In genomic region chr17:32283341-32283740, GRCm38 (mm10) we compare ENCODE assay signal across 8 mouse cellular contexts. TPM values are rescaled to one million over a fixed set of nuclear protein-coding genes. Genes with fewer than 3 reads are reported as not detected.
DNase-seq lines count a peak whose midpoint lies in the region; ATAC-seq and TF ChIP-seq lines count a peak whose summit lies in the region.

No protein-coding gene starts in this region.

- 10% methylated on average over 7 of the region's 7 CpGs for WGBS in forebrain, embryonic 13.5 days
- 7% methylated on average over 7 of the region's 7 CpGs for WGBS in hindbrain, postnatal 0 days
- WGBS in liver, embryonic 12.5 days (ENCODE audit: insufficient replicate concordance): 6% methylated on average over 7 of the region's 7 CpGs

- H3K36me3 ChIP-seq in G1E (replicated peaks): peaks cover 18% of the 10 kb centered on the region
- H3K36me3 ChIP-seq in forebrain, embryonic 13.5 days (ENCODE audit: poor library complexity, severe bottlenecking): no peaks in the 10 kb centered on the region
- H3K36me3 ChIP-seq in hindbrain, postnatal 0 days (ENCODE audit: insufficient read depth, low read length): no peaks in the 10 kb centered on the region
- 0 out of 2 replicates have a peak, but pooled peaks cover 6% of the 10 kb centered on the region for H3K36me3 ChIP-seq in liver, embryonic 12.5 days

- peak; percentile 16 for DNase-seq in G1E (ENCODE audit: low spot score)
- DNase-seq in adrenal gland, adult 8-10 months: peak; percentile 55
- peak; percentile 46 for DNase-seq in hindbrain, postnatal 0 days (ENCODE audit: low spot score)
- peak; percentile 40 for DNase-seq in naive thymus-derived CD4-positive, alpha-beta T cell, adult 2 months (ENCODE audit: low read depth)
- DNase-seq in thymus, postnatal 14 days: no peak
- DNase-seq in layer of hippocampus, postnatal 36 days: no peak

- 0 out of 2 replicates have a peak, but pooled peaks have one; percentile 23 for ATAC-seq in G1E (ENCODE audit: extremely low read depth, insufficient number of reproducible peaks, low FRiP score, poor library complexity, severe bottlenecking)
- no peak for ATAC-seq in forebrain, embryonic 13.5 days
- ATAC-seq in hindbrain, postnatal 0 days: no peak
- peak; percentile 36 for ATAC-seq in liver, embryonic 12.5 days

- H3K9me3 ChIP-seq in G1E (replicated peaks): no peaks in the 10 kb centered on the region
- no peaks in the 10 kb centered on the region for H3K9me3 ChIP-seq in forebrain, embryonic 13.5 days (replicated peaks)
- H3K9me3 ChIP-seq in hindbrain, postnatal 0 days (ENCODE audit: low read length): no peaks in the 10 kb centered on the region
- H3K9me3 ChIP-seq in liver, embryonic 12.5 days (replicated peaks): no peaks in the 10 kb centered on the region

- no peaks in the 10 kb centered on the region for H3K27me3 ChIP-seq in G1E (ENCODE audit: insufficient read depth, low read length)
- no peaks in the 10 kb centered on the region for H3K27me3 ChIP-seq in forebrain, embryonic 13.5 days
- no peaks in the 10 kb centered on the region for H3K27me3 ChIP-seq in hindbrain, postnatal 0 days (ENCODE audit: insufficient read depth, low read length)
- H3K27me3 ChIP-seq in liver, embryonic 12.5 days (replicated peaks): no peaks in the 10 kb centered on the region

- H3K4me1 ChIP-seq in G1E (ENCODE audit: insufficient read depth, low read depth, low read length): peaks cover 49% of the 10 kb centered on the region
- H3K4me1 ChIP-seq in forebrain, embryonic 13.5 days: peaks cover 34% of the 10 kb centered on the region
- peaks cover 2% of the 10 kb centered on the region; the same call in 1 of the 2 replicates for H3K4me1 ChIP-seq in hindbrain, postnatal 0 days (ENCODE audit: insufficient read depth, low read length)
- H3K4me1 ChIP-seq in liver, embryonic 12.5 days: peaks cover 48% of the 10 kb centered on the region

- peak overlapping the region; percentile 97 for H3K4me3 ChIP-seq in G1E (ENCODE audit: low read depth, low read length)
- H3K4me3 ChIP-seq in forebrain, embryonic 13.5 days: peak overlapping the region; percentile 98
- peak overlapping the region; percentile 84 for H3K4me3 ChIP-seq in hindbrain, postnatal 0 days (ENCODE audit: low read length)
- peak overlapping the region; percentile 84 for H3K4me3 ChIP-seq in liver, embryonic 12.5 days

- H3K4me2 ChIP-seq in forebrain, embryonic 13.5 days: peak overlapping the region; percentile 82
- peak overlapping the region; percentile 76 for H3K4me2 ChIP-seq in hindbrain, postnatal 0 days (ENCODE audit: low read depth, low read length)
- H3K4me2 ChIP-seq in liver, embryonic 12.5 days: peak overlapping the region; percentile 77

- H3K9ac ChIP-seq in forebrain, embryonic 13.5 days: peak overlapping the region; percentile 96
- H3K9ac ChIP-seq in hindbrain, postnatal 0 days (replicated peaks; ENCODE audit: low read length): peak overlapping the region; percentile 97
- peak overlapping the region; percentile 99 for H3K9ac ChIP-seq in liver, embryonic 12.5 days

- H3K27ac ChIP-seq in forebrain, embryonic 13.5 days: peak overlapping the region; percentile 100
- peak overlapping the region; percentile 100 for H3K27ac ChIP-seq in hindbrain, postnatal 0 days
- H3K27ac ChIP-seq in liver, embryonic 12.5 days: peak overlapping the region; percentile 100

- TF ChIP-seq CTCF in G1E (IDR thresholded peaks at IDR 0.05; ENCODE audit: low read depth, low read length): no peak
- no peak for TF ChIP-seq CTCF in hindbrain, postnatal 0 days (IDR thresholded peaks at IDR 0.05; ENCODE audit: low read depth)

RNA-seq across cellular contexts. Expression of gene Brd4, which starts 1.2 kb away (rescaled TPM):
- total RNA-seq in G1E (2014; fragmentation: Nextera tagmentation): 269 and 323 TPM in 2 replicates
- 11.5 and 16.0 TPM in 2 replicates for total RNA-seq in G1E (2017)
- 210 and 237 TPM in 2 replicates for polyA plus RNA-seq in G1E (2012)
- total RNA-seq in adrenal gland, adult 8-10 months (2022): 100 to 1,000 TPM in 3 of 4 experiments, 10 to 100 TPM in 1; 95.4 to 135 (median 109) TPM
- 84.5 and 87.1 TPM in 2 replicates for polyA plus RNA-seq in forebrain, embryonic 13.5 days (2015; fragmentation: Nextera tagmentation; extraction: Ambion mirVana)
- 34.3 and 46.5 TPM in 2 replicates for total RNA-seq in hindbrain, postnatal 0 days (2014; rRNA removed)
- 60.8 and 73.8 TPM in 2 replicates for polyA plus RNA-seq in hindbrain, postnatal 0 days (2015; fragmentation: Nextera tagmentation; extraction: Ambion mirVana)
- polyA plus RNA-seq in liver, embryonic 12.5 days (2016; fragmentation: Nextera tagmentation; extraction: Ambion mirVana): 55.1 and 56.5 TPM in 2 replicates
- total RNA-seq in layer of hippocampus, postnatal 36 days (2021): 100 to 1,000 TPM; 107 to 127 TPM

RNA-seq across cellular contexts. Expression of gene Akap8, which starts 37.7 kb away (rescaled TPM):
- total RNA-seq in G1E (2014; fragmentation: Nextera tagmentation): 67.3 and 80.8 TPM in 2 replicates
- total RNA-seq in G1E (2017): 119 and 132 TPM in 2 replicates
- polyA plus RNA-seq in G1E (2012): 251 and 272 TPM in 2 replicates
- total RNA-seq in adrenal gland, adult 8-10 months (2022): 100 to 1,000 TPM in 2 of 4 experiments, 10 to 100 TPM in 2; 60.5 to 149 (median 103) TPM
- polyA plus RNA-seq in forebrain, embryonic 13.5 days (2015; fragmentation: Nextera tagmentation; extraction: Ambion mirVana): 112 and 114 TPM in 2 replicates
- total RNA-seq in hindbrain, postnatal 0 days (2014; rRNA removed): 94.4 and 108 TPM in 2 replicates
- 66.4 and 75.2 TPM in 2 replicates for polyA plus RNA-seq in hindbrain, postnatal 0 days (2015; fragmentation: Nextera tagmentation; extraction: Ambion mirVana)
- 72.1 and 73.5 TPM in 2 replicates for polyA plus RNA-seq in liver, embryonic 12.5 days (2016; fragmentation: Nextera tagmentation; extraction: Ambion mirVana)
- 100 to 1,000 TPM in 1 of 2 experiments, 10 to 100 TPM in 1; 89.0 to 107 TPM for total RNA-seq in layer of hippocampus, postnatal 36 days (2021)

Comparison
In these comparisons a context has a peak if more than half of its experiments do, and no peak if none do; other contexts are left out.
1. ATAC-seq: peak in G1E (single experiment) and liver, embryonic 12.5 days (single experiment); none in forebrain, embryonic 13.5 days (single experiment) and hindbrain, postnatal 0 days (single experiment).
2. DNase-seq: peak in G1E (single experiment), adrenal gland, adult 8-10 months (single experiment), hindbrain, postnatal 0 days (single experiment) and naive thymus-derived CD4-positive, alpha-beta T cell, adult 2 months (single experiment); none in thymus, postnatal 14 days (single experiment) and layer of hippocampus, postnatal 36 days (0 of 2).
3. Peak in every context shown above with its lines, with median percentiles within 50 percentile points of each other: H3K4me3 ChIP-seq, H3K27ac ChIP-seq, H3K4me2 ChIP-seq and H3K9ac ChIP-seq.